Mouse (Mus musculus) lung, adult 2 months (tissue): ENCODE results near the gene Slco4a1. TPM values are rescaled to one million over a fixed set of nuclear protein-coding genes. Genes with fewer than 3 reads are reported as not detected.

Experiments
- DNase-seq: peaks from one replicate; pipeline ENCODE4 v3.0.0; 2022
- H3K4me1 ChIP-seq: fragments of 200-500 bp; 2 replicates; pipeline ENCODE4 v1.6.1; 2011; ENCODE audit warnings: low read length; ENCODE audit not compliant: control insufficient read depth, insufficient read depth
- H3K4me3 ChIP-seq: fragments of 200-500 bp; replicated peaks from 2 replicates; pipeline ENCODE3; 2011; ENCODE audit warnings: low read depth, mild to moderate bottlenecking, control low read depth, low read length; ENCODE audit errors: extremely low read depth
- CTCF ChIP-seq: fragments of 200-500 bp; IDR thresholded peaks from 2 replicates; pipeline ENCODE4 v1.5.1; 2011; ENCODE audit warnings: mild to moderate bottlenecking, low read length, control low read depth; ENCODE audit not compliant: insufficient read depth
- POLR2A ChIP-seq: fragments of 200-500 bp; IDR thresholded peaks from 2 replicates; pipeline ENCODE4 v1.6.1; 2011; ENCODE audit warnings: low read depth, mild to moderate bottlenecking, control low read depth, low read length, borderline replicate concordance; ENCODE audit errors: extremely low read depth
- WGBS: fragments of 180-500 bp; shearing (Covaris S2); methylation state at CpG from one replicate; pipeline ENCODE4 v1.1.7; 2018; 5-methylcytosine and 5-hydroxymethylcytosine counted together
- polyA plus RNA-seq: library from polyadenylated mRNA; depleted of rRNA; stranded (reverse); fragments of >200 nt; gene quantifications from 2 replicates; pipeline ENCODE4 v1.2.3, GENCODE M21; 2012

Gene Slco4a1
- polyA plus RNA-seq, 1 experiment: 6.2 TPM

- no peak for DNase-seq
- Histone ChIP-seq H3K4me1 (no peaks in the 10 kb centered on the region), H3K4me3 (no peak overlapping the region)
- 63% methylated on average over 8 of the region's 8 CpGs for WGBS
- TF ChIP-seq POLR2A (no peak), CTCF (no peak)
Observed at GRCm38 (mm10) chr2:180495906-180496305, 39.9 kb downstream of the Slco4a1 start.

DNA sequence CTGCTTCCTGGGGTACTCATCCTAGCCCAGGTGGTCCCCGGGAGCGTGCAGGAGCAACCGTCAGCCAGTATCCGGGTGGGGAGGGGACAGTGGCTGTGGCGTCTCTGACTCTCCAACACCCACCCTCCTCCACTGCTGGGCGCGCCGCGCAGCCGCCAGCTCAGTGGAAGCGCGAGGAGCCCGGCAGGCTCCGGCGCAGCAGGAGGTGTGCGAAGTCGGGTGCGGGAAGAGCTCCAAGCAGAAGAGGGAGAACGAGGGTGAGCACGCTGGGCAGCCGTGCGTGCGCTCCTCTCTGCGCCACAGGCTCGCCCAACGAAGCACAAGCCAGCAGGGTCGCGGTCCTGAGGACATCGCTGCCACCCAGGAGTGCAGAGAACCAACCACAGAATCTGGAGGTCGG, 43.7 kb downstream of the Slco4a1 start, which contains the start of gene Ntsr1:
Gene Ntsr1, plus strand, starts transcription at position 236 of the 400 bp plus-strand sequence.
- Histone ChIP-seq H3K4me3 (no peak within 1 kb of the TSS), H3K4me1 (no peaks in the 10 kb centered on the region)
- TF ChIP-seq CTCF: no peak
- no peak for TF ChIP-seq POLR2A
- WGBS: under 1% methylated on average over 30 of the region's 30 CpGs
- DNase-seq: no peak

DNA sequence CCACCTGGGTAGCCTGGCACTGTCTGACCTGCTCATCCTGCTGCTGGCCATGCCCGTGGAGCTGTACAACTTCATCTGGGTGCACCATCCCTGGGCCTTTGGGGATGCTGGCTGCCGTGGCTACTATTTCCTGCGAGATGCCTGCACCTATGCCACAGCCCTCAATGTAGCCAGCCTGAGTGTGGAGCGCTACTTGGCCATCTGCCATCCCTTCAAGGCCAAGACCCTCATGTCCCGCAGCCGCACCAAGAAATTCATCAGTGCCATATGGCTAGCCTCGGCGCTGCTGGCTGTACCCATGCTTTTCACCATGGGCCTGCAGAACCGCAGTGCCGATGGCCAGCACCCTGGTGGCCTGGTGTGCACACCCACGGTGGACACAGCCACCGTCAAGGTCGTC, 44.7 kb downstream of the Slco4a1 start:
- WGBS: 31% methylated on average over 13 of the region's 13 CpGs
- no peak overlapping the region for H3K4me3 ChIP-seq
- no peak for DNase-seq

DNA sequence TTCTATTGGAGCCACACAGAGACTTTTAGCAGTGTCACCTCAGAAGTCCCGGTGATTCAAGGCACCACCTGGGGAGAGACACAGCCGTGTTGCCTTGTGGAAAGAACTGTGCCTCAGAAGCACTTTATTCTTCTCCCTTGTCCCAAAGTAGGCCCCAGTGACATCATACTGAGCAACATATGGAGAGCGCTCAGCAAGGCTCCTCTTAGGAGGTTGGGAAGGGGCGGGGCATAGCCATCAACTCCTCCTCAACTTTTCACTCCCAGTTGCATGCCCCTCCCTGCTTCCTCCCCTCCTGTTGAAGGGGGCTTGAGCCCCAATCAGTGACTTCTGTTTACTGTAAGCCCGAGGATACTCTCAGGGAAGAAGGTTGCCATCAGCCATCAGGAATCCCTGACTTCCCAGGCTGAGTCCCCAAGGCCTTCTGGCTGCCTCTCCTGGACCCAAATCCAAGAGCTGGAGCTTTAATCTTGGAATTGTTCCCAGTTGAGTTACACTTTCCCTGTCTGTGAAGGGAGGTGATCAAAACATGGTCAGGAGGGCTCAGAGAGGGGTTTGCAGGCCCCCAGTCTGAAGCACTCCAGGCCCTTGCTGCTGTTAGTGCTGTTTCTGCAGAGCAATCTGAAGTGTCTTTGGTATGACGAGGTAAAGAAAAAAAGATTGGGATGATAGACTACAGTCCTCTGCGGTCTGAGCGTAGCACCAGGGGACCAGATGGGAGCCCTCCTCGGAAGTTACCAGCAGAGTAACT, 45.3 kb downstream of the Slco4a1 start:
- TF ChIP-seq POLR2A: no peak
- TF ChIP-seq CTCF: no peak
- WGBS: 39% methylated on average over 9 of the region's 9 CpGs
- no peak for DNase-seq
- Histone ChIP-seq H3K4me1 (no peaks in the 10 kb centered on the region), H3K4me3 (no peak overlapping the region)

More for the DNA sequence above, 44.7 kb downstream of the Slco4a1 start:
- H3K4me1 ChIP-seq: no peaks in the 10 kb centered on the region
- no peak for TF ChIP-seq POLR2A
- no peak for TF ChIP-seq CTCF

DNA sequence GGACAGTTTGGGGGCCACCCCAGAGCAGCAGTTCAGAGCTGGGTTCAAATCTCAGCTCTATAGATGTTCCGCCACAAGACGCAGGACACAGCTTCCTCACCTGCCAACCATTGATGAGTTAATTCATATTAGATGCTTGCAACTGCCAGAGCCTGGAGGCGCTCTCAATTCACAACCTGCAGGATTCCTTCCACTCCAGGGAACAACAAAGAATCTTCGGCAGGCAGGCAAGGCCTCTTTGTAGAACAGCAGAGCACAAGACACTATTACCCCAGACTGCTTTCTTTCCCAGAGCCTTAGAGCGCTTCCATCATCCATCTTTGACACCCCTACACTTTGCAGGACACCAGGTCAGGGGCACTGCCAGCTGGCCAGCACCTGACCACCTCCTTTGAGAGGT, 50.2 kb downstream of the Slco4a1 start:
- H3K4me1 ChIP-seq: no peaks in the 10 kb centered on the region
- no peak overlapping the region for H3K4me3 ChIP-seq
- WGBS: 82% methylated on average over 5 of the region's 5 CpGs
- TF ChIP-seq POLR2A (no peak), CTCF (no peak)
- DNase-seq: no peak

DNA sequence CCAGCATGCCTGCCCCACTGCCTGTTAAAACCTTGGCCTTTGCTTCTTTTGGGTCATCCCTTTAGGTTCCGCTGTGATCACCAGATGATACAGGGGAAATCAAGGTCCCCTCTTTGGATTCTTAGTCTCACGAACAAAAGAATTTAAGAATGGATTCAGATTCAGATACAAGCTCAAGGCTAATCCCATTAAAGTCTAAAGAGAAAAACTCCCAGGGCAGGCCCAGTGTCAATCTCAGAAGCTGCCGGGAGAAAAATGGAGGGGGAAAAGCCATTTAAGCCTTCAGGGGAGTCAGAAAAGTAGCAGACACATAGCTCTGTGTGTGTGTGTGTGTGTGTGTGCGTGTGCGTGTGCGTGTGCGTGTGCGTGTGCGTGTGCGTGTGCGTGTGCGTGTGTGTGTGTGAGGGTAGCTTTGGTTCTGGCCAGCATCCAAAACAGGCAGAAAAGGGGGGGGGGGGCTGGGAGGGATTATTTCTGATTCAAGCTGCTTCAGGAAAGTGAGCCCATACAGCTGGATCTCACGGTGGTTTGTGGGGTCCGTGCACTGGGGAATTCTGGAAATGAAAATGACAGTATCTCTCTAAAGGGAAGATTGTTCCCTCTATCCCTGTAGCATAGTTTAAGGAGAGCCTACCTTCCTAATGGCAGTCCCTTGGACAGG, 52.5 kb downstream of the Slco4a1 start:
- 77% methylated on average over 14 of the region's 14 CpGs for WGBS
- DNase-seq: no peak
- no peak for TF ChIP-seq POLR2A
- TF ChIP-seq CTCF: no peak
- Histone ChIP-seq H3K4me1 (no peaks in the 10 kb centered on the region), H3K4me3 (no peak overlapping the region)

DNA sequence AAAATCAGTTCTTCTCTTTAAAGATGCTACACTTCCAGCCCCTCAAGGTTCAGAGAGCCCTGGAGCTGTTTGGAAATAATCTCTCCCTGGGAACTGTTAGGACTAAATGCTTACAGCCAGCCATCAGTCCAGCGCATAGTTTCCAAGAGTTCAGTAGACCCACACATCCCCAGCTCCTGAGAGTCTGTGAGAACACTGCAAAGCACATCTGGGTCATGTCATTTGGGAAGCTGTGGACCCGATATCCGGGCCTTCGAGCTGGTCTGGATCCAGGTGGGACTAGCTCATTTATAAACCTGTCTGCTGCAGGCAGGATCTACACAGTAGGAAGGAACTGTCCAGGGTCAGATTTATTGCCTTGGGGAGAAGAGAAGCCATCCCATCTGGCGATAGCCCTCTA, 54.8 kb downstream of the Slco4a1 start:
- no peaks in the 10 kb centered on the region for H3K4me1 ChIP-seq
- TF ChIP-seq POLR2A: no peak
- no peak for TF ChIP-seq CTCF
- WGBS: 75% methylated on average over 5 of the region's 5 CpGs

DNA sequence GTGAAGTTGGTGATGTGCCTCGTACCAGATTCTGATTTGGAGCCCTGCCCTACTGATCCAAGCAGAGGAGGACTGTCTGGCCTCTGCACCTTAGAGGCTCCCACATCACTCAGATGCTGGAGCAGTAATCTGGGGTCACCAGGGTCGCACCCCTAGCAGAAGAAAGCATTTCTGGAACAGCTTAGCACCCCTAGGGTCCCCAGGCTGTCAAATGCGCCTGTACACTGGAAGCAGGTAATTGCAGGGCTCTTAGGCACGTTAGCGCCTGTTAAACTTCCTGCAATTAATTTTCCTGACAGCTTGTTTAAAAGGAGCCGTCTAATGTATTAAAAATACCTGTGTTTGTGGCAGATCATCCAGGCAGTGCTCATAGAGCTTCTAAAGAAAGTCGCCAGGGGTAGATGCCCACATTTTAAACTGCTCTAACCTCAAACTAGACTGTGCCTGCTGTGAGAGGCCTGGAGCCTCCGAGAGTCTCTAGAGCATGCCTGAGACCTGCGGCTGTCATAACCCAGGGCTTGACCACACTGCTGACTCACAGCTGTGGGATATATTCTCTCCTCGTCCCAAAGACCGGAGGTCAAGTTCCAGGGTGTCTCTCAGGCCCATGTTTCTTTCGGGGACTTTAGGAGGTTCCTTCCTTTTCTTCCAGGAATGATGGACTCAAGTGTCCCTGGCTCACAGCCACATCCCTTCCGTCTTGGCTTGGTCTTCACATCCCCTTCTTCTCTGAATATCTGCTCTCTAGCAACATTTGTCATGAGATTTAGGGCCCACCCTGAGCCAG, 56.0 kb downstream of the Slco4a1 start:
- TF ChIP-seq CTCF (no peak), POLR2A (no peak)
- Histone ChIP-seq H3K4me1 (no peaks in the 10 kb centered on the region), H3K4me3 (no peak overlapping the region)
- WGBS: 30% methylated on average over 13 of the region's 13 CpGs
- no peak for DNase-seq

More for the DNA sequence above, 54.8 kb downstream of the Slco4a1 start:
- H3K4me3 ChIP-seq: no peak overlapping the region
- no peak for DNase-seq

DNA sequence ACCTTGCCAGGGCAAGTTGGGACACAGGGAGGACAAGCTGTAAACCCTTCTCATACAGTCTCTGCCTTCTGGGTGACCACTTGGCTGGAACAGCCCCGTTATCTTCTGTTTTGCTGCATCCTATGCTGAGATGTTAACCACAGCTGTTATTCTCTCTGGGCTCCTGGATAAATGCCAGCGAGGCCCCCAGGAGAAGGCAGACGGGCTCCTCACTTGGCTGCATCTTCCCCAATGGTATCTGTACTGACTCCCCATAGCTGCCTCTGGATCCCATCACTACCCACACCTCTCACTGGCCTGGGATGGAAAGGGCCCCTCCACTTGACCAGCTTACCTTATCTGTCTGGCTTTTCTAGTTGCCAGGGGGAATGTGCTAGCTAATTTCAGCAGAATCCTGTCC, 57.0 kb downstream of the Slco4a1 start:
- 55% methylated on average over 3 of the region's 3 CpGs for WGBS
- TF ChIP-seq POLR2A (no peak), CTCF (no peak)
- Histone ChIP-seq H3K4me3 (no peak overlapping the region), H3K4me1 (no peaks in the 10 kb centered on the region)
- DNase-seq: no peak
